Mouse (Mus musculus) left cerebral cortex, adult 9 months (tissue): ENCODE measurements around the gene Pappa.

Source experiments
- DNase-seq, 2 experiments: peaks; one replicate each; pipeline ENCODE4 v3.0.0; 2022; ENCODE audit warnings: low spot score in 2 of 2

The Pappa gene

GRCm38 (mm10) chr4:65272295-65272694 is 148.3 kb downstream of the Pappa start:
- peak in 1 of 2 experiments; percentile 15 for DNase-seq

DNA sequence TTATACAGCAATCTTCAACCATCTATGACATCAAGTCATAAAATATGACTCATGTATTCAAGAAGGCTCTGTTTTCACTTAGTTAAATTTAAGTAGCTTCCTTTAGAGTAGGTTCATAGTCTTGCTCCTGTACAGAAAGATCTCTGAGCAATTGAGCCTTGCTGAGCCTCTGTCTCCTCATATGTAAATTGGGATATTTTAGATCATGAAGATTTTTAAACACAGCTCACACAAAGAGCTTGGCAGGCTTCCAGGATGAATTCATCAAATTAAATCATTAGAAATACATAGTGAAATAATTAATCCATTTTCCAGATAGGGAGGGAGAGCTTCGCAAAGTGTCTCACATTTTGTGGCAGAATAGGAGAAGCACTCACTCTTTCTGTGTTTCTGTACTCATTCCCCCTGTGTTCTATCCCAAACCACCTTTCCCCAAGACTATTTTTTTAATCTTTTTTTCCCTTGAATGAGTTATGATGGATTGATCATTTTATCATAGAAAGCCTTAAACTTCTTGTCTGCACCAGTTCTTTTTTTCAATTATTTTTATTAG is 149.4 kb downstream of the Pappa start:
- peak in 1 of 2 experiments; percentile 0 for DNase-seq

DNA sequence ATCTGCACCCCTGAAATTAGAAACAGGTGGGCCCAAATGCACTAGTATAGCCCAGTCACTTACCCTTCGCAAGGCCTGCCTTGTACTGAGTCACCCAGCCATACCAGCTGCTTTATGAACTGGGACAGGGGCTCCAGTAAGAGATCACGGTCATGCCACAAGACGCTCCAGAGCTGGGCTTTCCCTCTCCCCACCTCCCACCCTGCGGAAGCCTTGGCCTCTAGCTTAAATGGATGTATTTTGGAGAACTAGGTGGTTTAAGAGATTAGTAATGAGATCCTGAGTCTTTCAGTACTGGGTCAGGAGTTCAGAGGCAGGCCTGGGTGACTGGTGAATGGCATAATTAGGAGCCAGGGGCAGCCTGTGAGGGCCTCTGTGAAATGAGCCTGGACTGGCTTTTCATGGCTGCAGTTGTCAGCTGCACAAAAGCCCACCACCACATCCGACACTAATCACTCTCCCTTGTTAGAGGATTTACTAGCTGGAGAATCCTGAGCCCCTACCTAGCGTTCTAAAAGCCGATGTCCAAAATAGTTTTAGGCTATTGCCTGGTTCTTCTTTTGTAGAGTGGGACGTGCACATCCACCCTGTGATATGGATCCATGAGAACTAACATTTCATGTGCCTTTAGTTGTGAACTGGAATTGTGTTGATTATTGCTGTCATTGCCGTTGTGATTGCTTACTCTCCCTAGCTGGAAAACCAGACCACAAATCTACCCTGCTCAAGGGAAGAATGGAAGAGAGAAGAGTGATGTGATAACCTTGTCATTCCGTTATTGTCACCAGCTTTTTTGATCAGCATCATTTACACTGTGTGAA is 154.7 kb downstream of the Pappa start:
- no peak for DNase-seq

DNA sequence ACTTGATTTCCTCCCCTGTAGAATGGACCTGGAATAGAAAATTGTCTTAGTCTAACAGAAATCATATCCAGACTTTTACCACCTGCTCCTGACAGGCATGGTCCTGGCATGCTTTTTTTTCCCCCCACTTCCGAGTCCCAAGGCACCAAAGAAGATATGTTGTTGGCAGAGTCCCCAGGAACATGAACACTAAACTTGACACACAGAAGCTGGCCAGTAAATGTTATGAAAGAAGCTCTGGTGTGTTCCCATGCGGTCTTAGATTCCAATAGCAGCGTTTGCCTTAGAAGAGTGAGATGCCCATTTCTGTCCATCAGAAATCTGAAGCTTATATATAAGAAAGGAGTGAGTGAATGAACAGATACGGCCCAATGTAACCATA is 155.3 kb downstream of the Pappa start:
- DNase-seq, result no peak

DNA sequence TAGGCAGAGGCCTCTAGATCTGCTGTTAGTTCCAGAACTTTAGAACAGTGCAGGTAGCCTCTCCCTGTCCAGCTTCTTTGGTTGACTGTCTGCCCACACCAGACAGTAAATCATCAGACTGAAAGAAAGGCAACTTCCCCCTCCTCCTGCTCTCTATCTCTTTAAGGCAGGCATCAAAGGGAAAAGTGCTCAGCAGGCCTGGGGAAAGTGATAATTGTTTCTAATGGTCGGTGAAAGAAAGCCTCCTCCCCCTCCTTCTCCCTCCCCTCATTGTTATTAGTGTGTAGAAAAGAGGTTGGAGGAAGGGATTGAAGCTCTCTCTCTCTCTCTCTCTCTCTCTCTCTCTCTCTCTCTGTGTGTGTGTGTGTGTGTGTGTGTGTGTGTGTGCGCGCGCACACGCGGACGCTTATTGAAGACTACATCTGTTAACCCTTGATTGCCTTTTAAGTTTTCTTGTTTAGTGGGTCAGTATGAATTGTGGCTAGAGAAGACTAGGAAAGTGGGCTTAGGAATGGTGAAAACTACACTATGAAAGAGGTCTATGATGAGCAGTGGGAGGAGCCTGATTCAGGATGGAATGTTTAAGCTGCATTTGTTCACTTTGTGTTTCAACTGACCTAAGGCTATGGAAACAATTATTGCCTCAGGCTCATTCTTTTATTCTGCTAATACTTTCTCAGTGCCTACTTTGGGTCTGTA is 156.2 kb downstream of the Pappa start:
- DNase-seq, result no peak

DNA sequence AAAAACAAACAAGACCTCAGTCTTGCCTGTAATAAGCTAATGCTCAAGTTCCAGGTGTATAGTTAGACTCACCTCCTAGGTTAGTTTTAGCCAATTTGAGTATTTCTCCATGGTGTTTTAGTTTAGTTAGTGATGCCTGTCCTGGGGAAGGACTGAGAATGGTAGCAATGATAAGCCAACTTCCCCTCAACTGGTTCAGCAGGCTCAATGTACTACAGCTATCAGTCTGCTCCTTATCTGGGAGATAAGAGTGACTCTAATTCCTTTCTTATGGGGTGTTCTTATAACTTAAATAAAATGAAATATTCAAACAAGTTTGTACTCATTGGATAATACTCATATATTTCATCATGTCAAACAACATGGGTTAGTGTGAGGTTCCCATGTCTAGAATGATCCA is 156.9 kb downstream of the Pappa start:
- DNase-seq, result no peak

DNA sequence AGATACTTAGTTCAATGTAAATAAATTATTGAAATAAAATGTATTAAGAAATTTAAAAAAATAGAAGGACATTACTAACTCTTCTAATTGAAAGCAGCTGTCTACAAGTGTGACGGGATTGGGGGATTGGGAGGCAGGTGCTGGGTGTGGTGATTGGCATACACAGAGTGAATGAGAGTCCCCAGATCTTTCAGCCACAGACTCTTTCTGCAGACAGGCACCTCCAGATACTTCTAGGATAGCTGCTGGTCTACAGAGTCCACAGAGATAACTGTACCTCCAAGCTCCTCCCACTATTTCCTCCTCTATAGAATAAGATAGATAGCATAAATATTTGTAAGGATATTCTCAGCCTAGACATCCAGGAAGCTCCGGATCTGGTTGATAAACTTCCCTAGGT is 159.6 kb downstream of the Pappa start:
- no peak for DNase-seq

DNA sequence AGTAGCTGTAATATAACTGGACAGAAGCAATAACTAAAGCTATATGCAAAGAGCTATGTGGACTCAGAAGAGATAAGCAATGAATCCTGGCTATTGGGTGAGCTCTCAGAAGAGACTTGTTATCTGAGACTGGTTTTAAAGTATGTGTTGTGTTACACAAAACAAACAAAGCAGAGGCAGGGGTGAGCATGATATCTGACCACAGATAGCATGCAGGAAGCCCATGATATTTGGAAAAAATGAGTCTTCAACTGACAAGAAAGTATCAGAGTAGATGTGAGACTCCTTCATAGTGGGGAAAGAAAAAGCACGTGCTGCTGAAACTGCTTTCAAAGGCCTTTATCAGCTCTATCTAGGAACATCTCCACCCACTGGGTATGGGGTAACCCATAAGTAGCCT is 161.2 kb downstream of the Pappa start:
- no peak for DNase-seq

DNA sequence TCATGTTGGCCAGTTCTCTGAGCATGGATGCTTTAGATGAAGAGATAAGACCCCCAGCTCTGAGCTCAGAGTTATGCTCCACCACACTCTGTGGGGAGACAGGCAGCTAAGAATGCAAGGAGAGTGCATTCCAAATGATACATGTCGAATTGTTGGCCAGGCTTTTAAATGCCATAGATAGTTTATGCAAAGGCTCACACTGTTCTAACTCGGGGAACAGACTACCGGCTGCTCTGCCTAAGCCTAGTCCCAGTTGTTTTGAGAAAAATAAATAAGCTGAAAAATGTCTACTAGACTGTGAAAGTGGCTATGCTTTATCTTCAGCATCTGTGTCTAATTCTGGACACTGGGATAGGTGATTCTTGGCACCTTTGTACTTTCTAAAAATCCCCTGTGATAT is 165.3 kb downstream of the Pappa start:
- DNase-seq, result no peak

DNA sequence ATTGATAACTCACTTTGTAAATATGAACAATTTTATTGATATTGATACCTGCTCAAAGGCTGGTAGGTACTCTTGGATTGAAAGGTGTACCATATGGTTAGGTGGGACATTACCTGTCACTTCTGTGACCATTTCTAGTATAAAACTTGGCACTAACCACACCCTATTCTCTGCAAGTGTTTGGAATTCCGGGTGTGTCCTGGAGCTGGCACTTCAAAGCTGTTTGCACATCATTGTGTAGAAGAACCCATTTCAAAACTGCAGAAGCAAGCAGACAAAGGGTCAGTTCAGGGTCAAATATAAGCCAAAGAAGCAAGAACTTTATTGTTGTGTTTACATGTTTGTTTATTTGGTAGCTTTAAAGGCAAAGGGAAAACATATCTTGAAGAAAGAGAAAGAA is 171.8 kb downstream of the Pappa start:
- DNase-seq, result no peak

GRCm38 (mm10) chr4:65296356-65296967 is 172.5 kb downstream of the Pappa start:
- DNase-seq, result no peak

GRCm38 (mm10) chr4:65296968-65297499 is 173.1 kb downstream of the Pappa start:
- no peak for DNase-seq

DNA sequence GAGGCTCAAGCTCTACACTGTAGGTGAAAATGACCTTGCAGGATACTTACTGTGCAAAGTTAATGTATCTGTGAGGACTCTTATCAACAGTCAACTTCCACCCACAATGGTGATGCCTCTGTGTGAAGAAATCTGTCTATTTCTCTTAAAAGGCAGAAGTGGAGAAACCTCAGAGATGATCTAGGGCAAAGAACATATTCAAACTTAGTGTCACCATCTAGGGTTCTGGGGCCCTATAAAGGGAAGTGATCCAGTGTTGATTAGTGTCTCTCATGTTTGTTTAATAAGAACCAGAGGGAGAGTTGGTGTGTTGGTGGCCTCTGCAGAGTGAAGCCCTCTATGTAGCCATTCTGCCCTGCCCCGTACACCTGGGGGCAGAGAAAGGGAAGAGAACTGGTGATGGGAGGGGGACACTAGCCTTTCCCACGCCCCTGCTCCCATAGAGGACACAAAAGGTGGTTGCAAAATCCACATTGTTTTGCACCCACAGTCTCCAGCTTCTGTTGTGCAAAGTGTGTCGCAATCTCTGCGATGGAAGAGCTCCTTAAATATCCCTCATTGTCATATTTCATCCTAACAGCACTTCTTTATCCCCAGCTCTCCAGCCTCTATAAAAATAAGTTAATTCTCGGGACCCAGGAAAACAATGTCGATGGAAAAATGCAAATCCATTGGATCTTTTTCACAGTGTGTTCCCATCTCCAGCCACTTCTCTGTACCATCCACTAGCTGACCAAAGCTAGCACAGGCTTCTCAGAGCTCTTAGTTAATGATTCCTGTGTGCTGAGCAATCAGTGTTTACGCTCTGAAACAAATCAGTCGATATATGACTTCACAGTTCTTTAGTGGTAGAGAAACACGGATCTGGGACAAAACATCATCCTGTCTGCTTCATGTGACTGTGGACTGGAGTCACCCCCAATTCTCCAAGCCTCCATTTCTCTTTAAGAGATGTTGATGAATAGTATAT is 174.5 kb downstream of the Pappa start:
- no peak for DNase-seq

DNA sequence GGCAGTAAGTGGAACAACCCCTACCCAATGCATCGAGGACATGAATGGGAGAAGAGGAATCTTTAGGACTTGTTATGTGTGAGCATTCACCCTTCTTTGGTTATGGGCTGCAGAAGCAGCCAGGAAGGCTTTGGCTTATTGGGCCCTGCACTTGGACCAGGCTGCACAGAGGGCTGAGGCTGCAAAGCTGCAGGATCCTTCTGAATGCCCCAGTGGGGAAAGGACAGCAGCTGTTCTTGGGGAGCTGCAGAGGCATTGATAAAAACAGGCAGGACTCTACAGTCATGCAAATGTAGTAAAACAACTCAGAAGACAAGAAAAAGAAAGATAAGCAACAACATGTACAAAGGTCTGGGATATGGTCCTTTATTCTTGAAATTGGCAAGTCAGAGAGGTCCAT is 175.4 kb downstream of the Pappa start:
- DNase-seq, result no peak

DNA sequence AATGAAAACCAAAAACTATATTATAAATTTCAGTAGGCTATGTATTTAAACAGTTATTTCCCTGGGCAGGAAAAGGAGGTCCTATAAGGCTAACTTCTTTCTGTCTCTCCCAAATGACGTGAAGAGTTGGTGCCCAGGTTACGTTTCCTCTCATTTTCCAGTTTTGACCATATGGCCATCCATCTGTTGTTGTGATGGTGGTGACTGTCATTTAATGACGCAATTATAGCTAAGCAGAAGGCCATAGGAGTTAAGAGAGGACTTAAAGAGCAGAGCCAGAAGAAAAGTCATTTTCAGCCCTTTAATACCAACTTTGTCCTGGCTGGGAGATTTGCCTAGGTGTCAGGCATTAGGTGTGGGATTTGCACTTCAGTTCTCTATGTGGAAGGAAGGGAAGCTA is 176.5 kb downstream of the Pappa start:
- no peak for DNase-seq

GRCm38 (mm10) chr4:65302666-65303065 is 178.7 kb downstream of the Pappa start:
- DNase-seq, result no peak

- no peak for DNase-seq
Observed at GRCm38 (mm10) chr4:65317877-65318525, 194.0 kb downstream of the Pappa start.

- peak; percentile 3 to 29 for DNase-seq
Observed at GRCm38 (mm10) chr4:65321340-65321739, 197.4 kb downstream of the Pappa start.

GRCm38 (mm10) chr4:65321959-65322358 is 198.0 kb downstream of the Pappa start:
- DNase-seq, result no peak

DNA sequence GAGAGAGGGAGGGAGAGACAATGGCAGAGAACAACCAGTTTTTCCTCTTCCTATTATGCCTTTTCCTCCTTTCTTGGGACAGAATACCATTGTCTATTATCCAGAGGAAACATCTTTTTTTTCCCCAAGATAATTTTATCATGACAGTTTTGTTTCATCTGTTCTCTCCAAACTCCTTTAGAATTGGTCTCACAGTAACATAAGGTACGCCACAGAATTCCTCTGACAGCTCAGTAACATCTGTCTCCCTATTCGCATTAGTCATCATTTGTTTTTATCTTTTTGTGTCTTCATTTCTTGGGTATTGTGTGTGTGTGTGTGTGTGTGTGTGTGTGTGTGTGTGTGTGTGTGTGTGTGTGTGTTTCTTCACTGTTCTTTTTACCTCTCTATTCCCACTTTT is 201.8 kb downstream of the Pappa start:
- DNase-seq, result no peak
